Mouse (Mus musculus) stomach, embryonic 14.5 days (tissue): ENCODE measurements around the gene Fgfbp1. TPM values are rescaled to one million over a fixed set of nuclear protein-coding genes. Genes with fewer than 3 reads are reported as not detected.

Experiments
- ATAC-seq: fragments of 200-750 bp; cut with Nextera tagmentation; 2 replicates; pipeline ENCODE4 v1.8.0; 2017; ENCODE audit warnings: low read depth, moderate TSS enrichment; ENCODE audit not compliant: insufficient number of reproducible peaks, insufficient read depth, low FRiP score
- H3K27ac ChIP-seq: fragments of 300-500 bp; sonication (generic); 2 replicates; pipeline ENCODE4 v1.5.1; 2014; ENCODE audit warnings: mild to moderate bottlenecking, low read length, moderate library complexity, mixed read lengths
- H3K27me3 ChIP-seq: fragments of 300-500 bp; sonication (generic); 2 replicates; pipeline ENCODE4 v1.6.1; 2014; ENCODE audit warnings: low read length, control low read depth, mixed read lengths; ENCODE audit not compliant: control insufficient read depth, insufficient read depth
- H3K36me3 ChIP-seq: fragments of 300-500 bp; sonication (generic); 2 replicates; pipeline ENCODE4 v1.6.1; 2014; ENCODE audit warnings: mild to moderate bottlenecking, control low read depth, low read length, moderate library complexity, mixed read lengths; ENCODE audit not compliant: control insufficient read depth, insufficient read depth
- H3K4me1 ChIP-seq: fragments of 300-500 bp; sonication (generic); 2 replicates; pipeline ENCODE4 v1.6.1; 2014; ENCODE audit warnings: low read length, control low read depth, mixed read lengths; ENCODE audit not compliant: control insufficient read depth, insufficient read depth
- H3K4me2 ChIP-seq: fragments of 300-500 bp; sonication (generic); replicated peaks from 2 replicates; pipeline ENCODE4 v1.6.1; 2014; ENCODE audit warnings: low read depth, low read length, control low read depth
- H3K4me3 ChIP-seq: fragments of 300-500 bp; sonication (generic); 2 replicates; pipeline ENCODE4 v1.5.1; 2014; ENCODE audit warnings: low read depth, low read length, control low read depth
- H3K9ac ChIP-seq: fragments of 300-500 bp; sonication (generic); replicated peaks from 2 replicates; pipeline ENCODE4 v1.6.1; 2014; ENCODE audit warnings: low read depth, mild to moderate bottlenecking, control low read depth, low read length, moderate library complexity, mixed read lengths
- H3K9me3 ChIP-seq: fragments of 300-500 bp; sonication (generic); 2 replicates; pipeline ENCODE4 v1.6.1; 2016; ENCODE audit warnings: low read depth, low read length, control low read depth; ENCODE audit not compliant: control insufficient read depth
- WGBS: fragments of 180-500 bp; shearing (Covaris S2); extraction: QIAGEN DNeasy Blood & Tissue Kit; methylation state at CpG from one replicate; pipeline ENCODE4 v1.1.7; 2014; 5-methylcytosine and 5-hydroxymethylcytosine counted together
- polyA plus RNA-seq: library from polyadenylated mRNA; unstranded; fragments of >200 nt; fragmentation: Nextera tagmentation; extraction: Ambion mirVana; gene quantifications from 2 replicates; pipeline ENCODE4 v1.2.1, GENCODE M21; 2014

Fgfbp1 gene
- polyA plus RNA-seq, 1 experiment from 2014 or later = 22.4 TPM

DNA sequence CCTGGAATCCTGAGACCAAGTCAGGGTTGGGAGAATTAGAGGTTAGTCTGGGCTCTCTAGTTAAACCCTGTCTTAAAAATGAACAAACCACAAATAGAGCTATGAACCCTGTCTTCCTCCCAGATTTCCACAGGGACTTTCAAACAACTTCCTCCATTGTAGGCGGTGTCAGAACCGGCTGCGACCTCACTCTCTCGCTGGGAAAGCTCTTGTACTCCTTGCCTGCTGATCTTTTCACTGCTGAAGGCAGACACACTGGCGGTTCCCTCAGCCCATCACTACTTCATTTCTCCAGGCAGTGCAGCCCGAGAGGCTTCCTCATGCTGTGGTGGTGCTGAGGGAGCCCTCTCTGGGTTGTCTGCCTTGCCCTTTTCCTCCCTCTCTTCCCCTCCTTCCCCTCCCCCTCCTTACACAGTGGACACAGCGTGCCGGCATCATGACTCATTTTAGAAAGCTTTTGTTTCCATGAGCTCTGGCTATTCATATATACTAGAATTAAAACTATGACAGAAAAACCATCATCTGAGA is 32.8 kb downstream of the Fgfbp1 start:
- peaks cover 10% of the 10 kb centered on the region; the same call in 1 of the 2 replicates for H3K4me1 ChIP-seq
- 3% methylated on average over 8 of the region's 8 CpGs for WGBS
- peak; percentile 61; the same call in 1 of the 2 replicates for ATAC-seq
- no peaks in the 10 kb centered on the region for H3K27me3 ChIP-seq
- peak overlapping the region; percentile 49 for H3K4me2 ChIP-seq
- no peaks in the 10 kb centered on the region for H3K36me3 ChIP-seq
- H3K9me3 ChIP-seq = no peaks in the 10 kb centered on the region
- H3K4me3 ChIP-seq = peak overlapping the region; percentile 7; the same call in 1 of the 2 replicates
- H3K9ac ChIP-seq = no peak overlapping the region; the same call in 1 of the 2 replicates
- peak overlapping the region; percentile 94 for H3K27ac ChIP-seq

DNA sequence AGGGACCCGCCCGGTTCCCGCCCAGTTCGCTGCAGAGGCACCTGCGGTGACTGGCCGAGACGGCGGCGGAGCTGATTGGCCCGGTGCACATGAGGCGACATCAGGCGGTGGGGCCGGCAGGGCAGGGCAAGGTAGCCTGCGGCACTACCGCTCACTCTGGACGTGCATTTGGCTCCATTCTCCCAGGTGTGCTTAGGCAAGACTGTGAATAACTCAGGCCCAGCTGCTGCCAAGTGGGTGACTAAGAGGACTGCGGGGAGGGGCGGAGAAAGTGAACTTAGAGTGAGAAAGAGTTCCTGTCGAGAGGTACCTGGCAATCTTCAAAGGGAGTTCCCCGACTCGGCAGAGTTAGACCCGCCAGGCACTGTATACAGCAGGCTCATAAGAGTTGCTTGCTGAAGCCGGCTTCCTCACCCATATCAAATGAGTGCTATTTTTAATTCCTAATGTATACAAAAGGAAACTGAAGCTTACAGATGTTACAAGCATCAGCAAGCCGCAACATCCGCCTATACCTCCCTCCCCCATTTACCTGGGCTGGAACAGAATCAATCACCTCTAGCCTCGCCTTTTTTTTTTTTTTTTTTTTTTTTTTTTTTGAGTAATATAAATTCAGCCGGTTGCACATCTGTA is 33.4 kb downstream of the Fgfbp1 start:
- WGBS = 2% methylated on average over 27 of the region's 27 CpGs
- Histone ChIP-seq H3K27ac (peak overlapping the region; percentile 94), H3K4me2 (peak overlapping the region; percentile 49), H3K9me3 (no peaks in the 10 kb centered on the region), H3K4me1 (peaks cover 10% of the 10 kb centered on the region; the same call in 1 of the 2 replicates), H3K4me3 (peak overlapping the region; percentile 11; the same call in 1 of the 2 replicates), H3K9ac (no peak overlapping the region; the same call in 1 of the 2 replicates), H3K27me3 (no peaks in the 10 kb centered on the region), H3K36me3 (no peaks in the 10 kb centered on the region)
- ATAC-seq = peak; percentile 96

DNA sequence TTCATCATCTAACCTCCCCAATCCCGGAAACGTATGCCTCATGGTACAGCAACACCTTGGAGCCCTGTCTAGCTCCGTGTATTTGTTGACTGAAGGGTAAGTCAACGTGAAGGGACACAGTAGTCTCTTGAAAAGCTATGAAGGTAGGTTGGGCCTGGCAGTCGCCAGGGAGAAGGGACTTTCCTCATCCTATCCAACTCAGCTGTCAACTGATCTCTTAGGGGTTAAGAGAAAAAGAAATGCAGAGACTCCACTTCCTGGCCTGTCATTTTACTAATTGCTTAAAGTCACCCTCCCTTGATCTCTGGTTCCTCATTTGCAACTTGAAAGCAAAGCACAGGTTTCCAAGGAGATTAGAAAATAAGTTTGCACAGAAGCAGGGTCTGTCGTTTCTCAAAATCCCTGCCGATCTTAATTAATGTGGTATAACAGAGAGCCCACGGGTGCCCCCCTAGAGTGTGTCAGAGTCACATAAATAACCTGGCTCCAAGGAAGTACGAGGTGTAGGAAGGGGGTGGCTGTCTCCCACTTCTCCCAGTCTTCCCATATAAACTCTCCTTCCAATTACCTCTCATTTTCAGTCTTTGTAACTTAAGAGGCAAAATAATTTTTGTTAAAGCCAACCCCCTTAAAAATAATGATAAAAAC is 34.1 kb downstream of the Fgfbp1 start:
- H3K9ac ChIP-seq = no peak overlapping the region
- H3K4me2 ChIP-seq = peak overlapping the region; percentile 49
- H3K27ac ChIP-seq = peak overlapping the region; percentile 94
- no peaks in the 10 kb centered on the region for H3K36me3 ChIP-seq
- no peak for ATAC-seq
- H3K27me3 ChIP-seq = no peaks in the 10 kb centered on the region
- H3K9me3 ChIP-seq = no peaks in the 10 kb centered on the region
- peaks cover 10% of the 10 kb centered on the region; the same call in 1 of the 2 replicates for H3K4me1 ChIP-seq
- 13% methylated on average over 9 of the region's 9 CpGs for WGBS
- no peak overlapping the region for H3K4me3 ChIP-seq

DNA sequence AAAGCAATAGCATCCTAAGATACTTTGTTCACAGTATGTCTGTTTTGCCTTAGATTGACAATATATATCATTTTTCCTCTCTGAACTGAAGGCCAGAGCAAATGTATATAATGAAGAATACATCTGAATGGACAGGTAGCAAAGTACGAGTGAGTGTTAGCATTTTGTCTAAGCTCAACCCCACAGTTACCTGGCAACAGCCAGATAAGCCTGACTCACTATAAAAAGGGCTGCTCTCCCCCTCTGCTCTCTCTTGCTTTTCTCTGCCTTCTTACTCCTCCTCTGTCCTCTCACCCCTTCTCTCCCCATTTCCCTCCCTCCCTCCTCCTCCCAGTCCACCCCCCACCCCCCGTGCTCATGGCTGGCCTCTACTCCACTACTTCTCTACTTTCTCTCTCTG is 48.3 kb downstream of the Fgfbp1 start:
- H3K27me3 ChIP-seq = no peaks in the 10 kb centered on the region
- no peaks in the 10 kb centered on the region for H3K36me3 ChIP-seq
- ATAC-seq = no peak

More for the DNA sequence above, 48.3 kb downstream of the Fgfbp1 start:
- 34% methylated on average over 2 of the region's 2 CpGs for WGBS
- Histone ChIP-seq H3K4me3 (no peak overlapping the region), H3K4me1 (no peaks in the 10 kb centered on the region), H3K9me3 (no peaks in the 10 kb centered on the region), H3K4me2 (no peak overlapping the region), H3K9ac (no peak overlapping the region), H3K27ac (no peak overlapping the region)

Other genes with a start within 250 kb of the Fgfbp1 start
- gene Bst1, start 162.9 kb downstream of the Fgfbp1 start, polyA plus RNA-seq = 0.18 and 0.19 TPM in 2 replicates
- 68.7 and 71.3 TPM in 2 replicates for gene Fbxl5, start 160.1 kb downstream of the Fgfbp1 start, polyA plus RNA-seq
- gene Cd38, start 113.2 kb downstream of the Fgfbp1 start, polyA plus RNA-seq = 15.8 and 16.4 TPM in 2 replicates
- gene Gm7879, start 68.6 kb downstream of the Fgfbp1 start, polyA plus RNA-seq = 0.70 and 1.3 TPM in 2 replicates
- 64.5 and 66.2 TPM in 2 replicates for gene Prom1, start 120.3 kb upstream of the Fgfbp1 start, polyA plus RNA-seq
- gene Tapt1, start 244.8 kb upstream of the Fgfbp1 start, polyA plus RNA-seq = 34.0 and 38.1 TPM in 2 replicates